Mouse (Mus musculus) ES-Bruce4 (cell line): Measurements from ENCODE around the gene Wdr73.

Source experiments
- CTCF ChIP-seq: IDR thresholded peaks from one replicate; pipeline ENCODE4 v1.8.1; 2011; ENCODE audit warnings: low read depth, low read length
- POLR2A ChIP-seq: IDR thresholded peaks from one replicate; pipeline ENCODE4 v1.8.1; 2011; ENCODE audit warnings: low read length; ENCODE audit not compliant: insufficient read depth

- TF ChIP-seq POLR2A (no peak), CTCF (no peak)
Measured at GRCm38 (mm10) chr7:80845621-80846279, 55.3 kb downstream of the Wdr73 start.
